Mouse (Mus musculus) CH12.LX (cell line): ENCODE results near the gene Car5a. TPM values are rescaled to one million over a fixed set of nuclear protein-coding genes. Genes with fewer than 3 reads are reported as not detected.

Experiments
- DNase-seq: peaks from one replicate; pipeline ENCODE4 v3.0.0-alpha.2; 2013; ENCODE audit errors: extremely low read depth
- H3K27ac ChIP-seq: 2 replicates; pipeline ENCODE4 v1.5.1; 2012; ENCODE audit warnings: low read depth, mild to moderate bottlenecking, control low read depth, moderate library complexity; ENCODE audit not compliant: insufficient read depth
- H3K27me3 ChIP-seq: replicated peaks from 2 replicates; pipeline ENCODE3; 2012; ENCODE audit warnings: inconsistent platforms
- H3K36me3 ChIP-seq, 2 experiments: replicated peaks in 1 of 2; 2 replicates each; pipeline versions ENCODE3 to v1.6.1; 2012; ENCODE audit warnings: inconsistent platforms in 1 of 2, low read length in 1 of 2, mild to moderate bottlenecking in 1 of 2, mixed read lengths in 1 of 2, moderate library complexity in 1 of 2; ENCODE audit not compliant: control insufficient read depth in 1 of 2, insufficient read depth in 1 of 2
- H3K4me1 ChIP-seq, 2 experiments: 2 replicates each; pipeline ENCODE4 v1.6.1; 2012; ENCODE audit warnings: inconsistent platforms in 1 of 2, moderate library complexity in 1 of 2; ENCODE audit not compliant: insufficient read depth in 2 of 2, control insufficient read depth in 1 of 2
- H3K4me2 ChIP-seq: 2 replicates; pipeline ENCODE4 v1.6.1; 2012; ENCODE audit warnings: low read depth, mild to moderate bottlenecking, control low read depth; ENCODE audit not compliant: poor library complexity, insufficient read depth, severe bottlenecking
- H3K4me3 ChIP-seq, 3 experiments: fragments of 150-350 bp in 1 of 3; sonication (generic) in 1 of 3; replicated peaks in 1 of 3; 2 replicates each; pipeline versions ENCODE3 to v1.5.1; 2011 to 2012; ENCODE audit warnings: low read depth in 2 of 3, low read length in 2 of 3, mild to moderate bottlenecking in 2 of 3, moderate library complexity in 2 of 3, control low read depth in 1 of 3, improper control_type of control experiment in 1 of 3, inconsistent platforms in 1 of 3, mixed read lengths in 1 of 3; ENCODE audit not compliant: poor library complexity in 1 of 3
- H3K79me2 ChIP-seq: replicated peaks from 2 replicates; pipeline ENCODE4 v1.6.1; 2012; ENCODE audit warnings: mild to moderate bottlenecking, moderate library complexity; ENCODE audit not compliant: control insufficient read depth, poor library complexity, insufficient read depth, severe bottlenecking; ENCODE audit errors: extremely low read depth
- H3K9ac ChIP-seq: 2 replicates; pipeline ENCODE4 v1.6.1; 2012; ENCODE audit warnings: low read depth, mild to moderate bottlenecking, control low read depth, moderate library complexity; ENCODE audit not compliant: insufficient read depth
- H3K9me3 ChIP-seq: replicated peaks from 2 replicates; pipeline ENCODE3; 2012; ENCODE audit warnings: low read length, inconsistent platforms, mixed read lengths
- CHD1 ChIP-seq: IDR thresholded peaks from 2 replicates; pipeline ENCODE4 v1.6.1; 2012; ENCODE audit warnings: low read depth, low read length, improper control_type of control experiment, inconsistent platforms
- CHD2 ChIP-seq: IDR thresholded peaks from 2 replicates; pipeline ENCODE4 v1.6.1; 2011; ENCODE audit warnings: low read length, improper control_type of control experiment
- CTCF ChIP-seq, 2 experiments: IDR thresholded peaks in 1 of 2; conservative IDR thresholded peaks in 1 of 2; 2 replicates each; pipeline ENCODE4 v1.5.1; 2011 to 2012; ENCODE audit warnings: low read depth in 2 of 2, low read length in 2 of 2, improper control_type of control experiment in 1 of 2, inconsistent platforms in 1 of 2, mild to moderate bottlenecking in 1 of 2, moderate library complexity in 1 of 2
- EP300 ChIP-seq: IDR thresholded peaks from 2 replicates; pipeline ENCODE4 v1.6.1; 2011; ENCODE audit warnings: low read length, improper control_type of control experiment
- ETS1 ChIP-seq: conservative IDR thresholded peaks from 2 replicates; pipeline ENCODE4 v1.6.1; 2012; ENCODE audit warnings: low read depth, mild to moderate bottlenecking, inconsistent platforms, low read length, improper control_type of control experiment, moderate library complexity
- GABPA ChIP-seq: IDR thresholded peaks from 2 replicates; pipeline ENCODE4 v1.6.1; 2012; ENCODE audit warnings: low read depth, low read length, improper control_type of control experiment, inconsistent platforms; ENCODE audit not compliant: insufficient replicate concordance
- IRF4 ChIP-seq: IDR thresholded peaks from 2 replicates; pipeline ENCODE4 v1.6.1; 2014; ENCODE audit warnings: low read depth, mild to moderate bottlenecking, inconsistent platforms, low read length, improper control_type of control experiment
- JUN ChIP-seq: IDR thresholded peaks from 2 replicates; pipeline ENCODE4 v1.6.1; 2011; ENCODE audit warnings: low read depth, mild to moderate bottlenecking, low read length, improper control_type of control experiment, moderate library complexity; ENCODE audit not compliant: insufficient read depth
- JUND ChIP-seq: conservative IDR thresholded peaks from 2 replicates; pipeline ENCODE4 v1.6.1; 2011; ENCODE audit warnings: low read depth, low read length, improper control_type of control experiment
- MAX ChIP-seq: IDR thresholded peaks from 2 replicates; pipeline ENCODE4 v1.6.1; 2011; ENCODE audit warnings: low read length, improper control_type of control experiment
- MAZ ChIP-seq: IDR thresholded peaks from 2 replicates; pipeline ENCODE4 v1.6.1; 2012; ENCODE audit warnings: low read depth, mild to moderate bottlenecking, inconsistent platforms, low read length, improper control_type of control experiment, moderate library complexity
- MXI1 ChIP-seq: IDR thresholded peaks from 2 replicates; pipeline ENCODE4 v1.6.1; 2011; ENCODE audit warnings: mild to moderate bottlenecking, low read depth, low read length, improper control_type of control experiment
- NRF1 ChIP-seq: IDR thresholded peaks from 2 replicates; pipeline ENCODE4 v1.6.1; 2014; ENCODE audit warnings: low read depth, mild to moderate bottlenecking, inconsistent platforms, low read length, improper control_type of control experiment, moderate library complexity
- POLR2AphosphoS2 ChIP-seq: IDR thresholded peaks from 2 replicates; pipeline ENCODE4 v1.6.1; 2011; ENCODE audit warnings: low read depth, low read length, improper control_type of control experiment
- RAD21 ChIP-seq: IDR thresholded peaks from 2 replicates; pipeline ENCODE4 v1.6.1; 2011; ENCODE audit warnings: low read depth, mild to moderate bottlenecking, low read length, improper control_type of control experiment, moderate library complexity
- RCOR1 ChIP-seq: conservative IDR thresholded peaks from 2 replicates; pipeline ENCODE4 v1.6.1; 2012; ENCODE audit warnings: low read depth, mild to moderate bottlenecking, inconsistent platforms, low read length, improper control_type of control experiment
- SIN3A ChIP-seq: IDR thresholded peaks from 2 replicates; pipeline ENCODE4 v1.6.1; 2012; ENCODE audit warnings: low read length, improper control_type of control experiment, inconsistent platforms
- SMC3 ChIP-seq: IDR thresholded peaks from 2 replicates; pipeline ENCODE4 v1.6.1; 2011; ENCODE audit warnings: low read depth, low read length, improper control_type of control experiment
- TBP ChIP-seq: conservative IDR thresholded peaks from 2 replicates; pipeline ENCODE4 v1.6.1; 2011; ENCODE audit warnings: low read depth, low read length, improper control_type of control experiment
- TCF12 ChIP-seq: IDR thresholded peaks from 2 replicates; pipeline ENCODE4 v1.6.1; 2014; ENCODE audit warnings: low read depth, mild to moderate bottlenecking, inconsistent platforms, low read length, improper control_type of control experiment
- USF2 ChIP-seq: conservative IDR thresholded peaks from 2 replicates; pipeline ENCODE4 v1.6.1; 2011; ENCODE audit warnings: low read depth, low read length, improper control_type of control experiment
- ZMIZ1 ChIP-seq: IDR thresholded peaks from 2 replicates; pipeline ENCODE4 v1.6.1; 2012; ENCODE audit warnings: low read depth, mild to moderate bottlenecking, inconsistent platforms, low read length, improper control_type of control experiment
- ZNF384 ChIP-seq: IDR thresholded peaks from 2 replicates; pipeline ENCODE4 v1.6.1; 2012; ENCODE audit warnings: low read depth, low read length, improper control_type of control experiment, inconsistent platforms
- dilution Hi-C: fragments of 300-500 bp; cut with MboI; formaldehyde crosslinking; loops from 2 replicates; pipeline ENCODE4 v1.14.3; 2020; ENCODE audit warnings: low sequenced_read_pairs; ENCODE audit not compliant: extremely low pct_unique_long_range_greater_than_20kb, extremely low pct_ligation_motif_present
- in situ Hi-C: fragments of 300-500 bp; cut with MboI; formaldehyde crosslinking; loops from 3 replicates; pipeline ENCODE4 v1.14.3; 2019; ENCODE audit warnings: low sequenced_read_pairs, low pct_ligation_motif_present, low pct_unique_long_range_greater_than_20kb, mixed read lengths
- polyA plus RNA-seq: library from polyadenylated mRNA; unstranded; fragments of >175 nt; gene quantifications from 2 replicates; pipeline ENCODE4 v1.2.1, GENCODE M21; 2012; ENCODE audit warnings: low read depth; ENCODE audit not compliant: insufficient read length
- total RNA-seq, 2 experiments: library from RNA; depleted of rRNA; stranded (reverse); fragments of 300-350 nt in 1 of 2; fragments of >200 nt in 1 of 2; gene quantifications; 2 replicates each; pipeline ENCODE4 v1.2.3; 2012 to 2014

Car5a gene
- total and polyA plus RNA-seq, 3 experiments: 1.6 to 9.7 TPM; not detected in 1

- H3K27ac ChIP-seq: peak overlapping the region; percentile 99
- in situ Hi-C loops (no loop called here), dilution Hi-C loops (no loop called here)
- peak overlapping the region; percentile 24; the same call in 1 of the 2 replicates for H3K9ac ChIP-seq
- peak overlapping the region; percentile 18; the same call in 1 of the 2 replicates for H3K4me2 ChIP-seq
- TF ChIP-seq JUND: no peak
- TF ChIP-seq POLR2AphosphoS2: no peak
- no peak for TF ChIP-seq RAD21
- TF ChIP-seq CHD2: no peak
- no peak for TF ChIP-seq USF2
- TF ChIP-seq TBP: no peak
- H3K36me3 ChIP-seq: peaks cover 6 to 11% of the 10 kb centered on the region in 2 experiments
- peaks cover 20% of the 10 kb centered on the region for H3K79me2 ChIP-seq
- no peak overlapping the region for H3K4me3 ChIP-seq
- DNase-seq: no peak
- no peaks in the 10 kb centered on the region for H3K27me3 ChIP-seq
- peaks cover 3% of the 10 kb centered on the region for H3K9me3 ChIP-seq
- peaks cover 38 to 61% of the 10 kb centered on the region in 2 experiments for H3K4me1 ChIP-seq
These were observed 32.7 kb downstream of the Car5a start for GRCm38 (mm10) chr8:121911987-121912386.

- Histone ChIP-seq H3K4me2 (peak overlapping the region; percentile 18; the same call in 1 of the 2 replicates), H3K79me2 (peaks cover 26% of the 10 kb centered on the region), H3K4me3 (peak overlapping the region in 1 of 3 experiments; percentile 7), H3K9ac (peak overlapping the region; percentile 22), H3K27ac (peak overlapping the region; percentile 99), H3K27me3 (no peaks in the 10 kb centered on the region), H3K36me3 (peaks cover 3 to 6% of the 10 kb centered on the region in 2 experiments), H3K4me1 (peaks cover 38 to 61% of the 10 kb centered on the region in 2 experiments), H3K9me3 (peaks cover 2% of the 10 kb centered on the region)
- dilution Hi-C loops: no loop called here
- TF ChIP-seq CTCF (conservative IDR thresholded peaks at IDR 0.05 in 1 of 2, IDR thresholded peaks at IDR 0.05 in 1 of 2; ENCODE audit: low read depth in 2 of 2, low read length in 2 of 2) (no peak), JUND (no peak), CHD1 (0 out of 2 replicates have a peak, but pooled peaks have one; percentile 68), CHD2 (no peak), MAZ (no peak), ETS1 (no peak; the same call in 1 of the 2 replicates), TBP (peak; percentile 51; the same call in 1 of the 2 replicates), TCF12 (peak; percentile 63), GABPA (no peak), MAX (peak; percentile 70; the same call in 1 of the 2 replicates), ZNF384 (no peak), ZMIZ1 (no peak), SMC3 (no peak), NRF1 (peak; percentile 11; the same call in 1 of the 2 replicates), IRF4 (peak; percentile 13; the same call in 1 of the 2 replicates), SIN3A (peak; percentile 67; the same call in 1 of the 2 replicates), JUN (no peak), RCOR1 (no peak), MXI1 (peak; percentile 52; the same call in 1 of the 2 replicates), EP300 (no peak; the same call in none of the 2 replicates)
- in situ Hi-C loops: no loop called here
- peak; percentile 78 for DNase-seq
These were observed 33.3 kb downstream of the Car5a start for GRCm38 (mm10) chr8:121911400-121911799.
